Mouse (Mus musculus) hindbrain, embryonic 13.5 days (tissue): ENCODE results near the gene Olig1. TPM values are rescaled to one million over a fixed set of nuclear protein-coding genes. Genes with fewer than 3 reads are reported as not detected.
"Not testable (repeated sequence)": the region's sequence is repeated elsewhere in the genome, so short reads cannot be mapped to it uniquely, and the experiment has no call there.

Source experiments
- ATAC-seq: fragments of 200-750 bp; cut with Nextera tagmentation; 2 replicates; pipeline ENCODE4 v1.8.0; 2017; ENCODE audit warnings: moderate TSS enrichment; ENCODE audit not compliant: low FRiP score
- H3K27ac ChIP-seq: fragments of 300-500 bp; sonication (generic); 2 replicates; pipeline ENCODE4 v1.5.1; 2015; ENCODE audit warnings: inconsistent platforms, mild to moderate bottlenecking, moderate library complexity
- H3K27me3 ChIP-seq: fragments of 300-500 bp; sonication (generic); 2 replicates; pipeline ENCODE4 v1.6.1; 2015; ENCODE audit warnings: mild to moderate bottlenecking, inconsistent platforms
- H3K36me3 ChIP-seq: fragments of 300-500 bp; sonication (generic); 2 replicates; pipeline ENCODE4 v1.6.1; 2015; ENCODE audit warnings: mild to moderate bottlenecking, inconsistent platforms
- H3K4me1 ChIP-seq: fragments of 300-500 bp; sonication (generic); replicated peaks from 2 replicates; pipeline ENCODE4 v1.6.1; 2015; ENCODE audit warnings: inconsistent platforms
- H3K4me2 ChIP-seq: fragments of 300-500 bp; sonication (generic); 2 replicates; pipeline ENCODE4 v1.6.1; 2015; ENCODE audit warnings: inconsistent platforms, mild to moderate bottlenecking, moderate library complexity
- H3K4me3 ChIP-seq: fragments of 300-500 bp; sonication (generic); 2 replicates; pipeline ENCODE4 v1.5.1; 2015; ENCODE audit warnings: mild to moderate bottlenecking, inconsistent platforms
- H3K9ac ChIP-seq: fragments of 300-500 bp; sonication (generic); 2 replicates; pipeline ENCODE4 v1.6.1; 2015; ENCODE audit warnings: mild to moderate bottlenecking, inconsistent platforms
- H3K9me3 ChIP-seq: fragments of 300-500 bp; sonication (generic); 2 replicates; pipeline ENCODE4 v1.6.1; 2016; ENCODE audit warnings: inconsistent platforms
- WGBS: fragments of 180-500 bp; shearing (Covaris S2); methylation state at CpG from one replicate; pipeline ENCODE4 v1.1.7; 2015; 5-methylcytosine and 5-hydroxymethylcytosine counted together
- polyA plus RNA-seq: library from polyadenylated mRNA; unstranded; fragments of >200 nt; fragmentation: Nextera tagmentation; extraction: Ambion mirVana; gene quantifications from 2 replicates; pipeline ENCODE4 v1.2.1, GENCODE M21; 2015

Gene Olig1
- polyA plus RNA-seq, 1 experiment from 2014 or later, result 21.4 TPM

DNA sequence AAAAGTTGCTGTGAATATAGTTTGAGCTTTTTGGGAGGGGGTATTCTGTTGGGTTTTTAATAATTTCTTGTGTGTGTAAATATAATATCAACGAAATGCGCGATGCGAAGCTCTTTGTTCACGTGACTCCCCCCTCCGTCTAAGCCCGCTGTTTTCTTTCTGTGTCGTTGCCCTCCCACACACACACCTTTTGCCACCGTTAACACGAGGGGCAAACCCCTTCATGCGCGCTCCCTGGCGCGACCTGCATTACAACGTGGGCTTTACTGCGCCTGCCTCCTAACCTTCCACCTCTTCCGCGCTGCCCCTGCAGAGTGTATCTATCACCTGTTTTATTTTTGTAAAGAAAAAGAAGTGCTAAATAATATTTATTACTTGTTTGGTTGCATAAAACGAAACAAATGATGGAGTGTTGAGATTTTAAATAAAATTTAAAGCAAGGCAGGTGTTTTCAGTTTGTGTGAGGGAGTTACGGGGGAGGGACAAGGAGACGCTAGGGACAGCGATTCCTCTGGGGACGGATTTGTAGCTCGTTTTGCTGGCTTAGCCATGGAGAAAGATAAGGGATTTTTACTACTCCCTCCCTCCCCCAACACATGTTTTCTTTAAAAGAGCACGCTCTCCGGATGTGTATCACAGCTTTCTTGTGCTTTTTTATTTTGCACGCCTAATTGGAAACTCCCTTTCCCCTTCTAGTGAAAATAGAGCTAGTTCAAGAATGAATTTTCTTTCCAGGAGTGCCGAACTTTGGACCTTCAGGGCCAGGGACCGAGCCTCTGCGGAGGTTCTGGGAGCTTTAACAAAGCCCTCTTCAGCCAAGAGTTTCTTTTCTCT, 41.1 kb upstream of the Olig1 start:
- ATAC-seq, result no peak
- WGBS, result 2% methylated on average over 30 of the region's 30 CpGs
- H3K4me3 ChIP-seq, result peak overlapping the region; percentile 26; the same call in 1 of the 2 replicates

GRCm38 (mm10) chr16:91229072-91229348, 40.6 kb upstream of the Olig1 start:
- no peak overlapping the region for H3K9ac ChIP-seq
- no peak overlapping the region for H3K27ac ChIP-seq
- H3K4me2 ChIP-seq, result no peak overlapping the region
- no peaks in the 10 kb centered on the region for H3K36me3 ChIP-seq
- WGBS, result 2% methylated on average over 10 of the region's 10 CpGs
- ATAC-seq, result no peak
- no peaks in the 10 kb centered on the region for H3K9me3 ChIP-seq
- H3K4me1 ChIP-seq, result peaks cover 29% of the 10 kb centered on the region
- H3K27me3 ChIP-seq, result peaks cover 99% of the 10 kb centered on the region
- H3K4me3 ChIP-seq, result peak overlapping the region; percentile 12; the same call in 1 of the 2 replicates

More for the DNA sequence above, 41.1 kb upstream of the Olig1 start:
- Histone ChIP-seq H3K4me1 (peaks cover 29% of the 10 kb centered on the region), H3K4me2 (no peak overlapping the region), H3K27ac (no peak overlapping the region), H3K27me3 (peaks cover 99% of the 10 kb centered on the region), H3K9me3 (no peaks in the 10 kb centered on the region), H3K9ac (no peak overlapping the region), H3K36me3 (no peaks in the 10 kb centered on the region)

DNA sequence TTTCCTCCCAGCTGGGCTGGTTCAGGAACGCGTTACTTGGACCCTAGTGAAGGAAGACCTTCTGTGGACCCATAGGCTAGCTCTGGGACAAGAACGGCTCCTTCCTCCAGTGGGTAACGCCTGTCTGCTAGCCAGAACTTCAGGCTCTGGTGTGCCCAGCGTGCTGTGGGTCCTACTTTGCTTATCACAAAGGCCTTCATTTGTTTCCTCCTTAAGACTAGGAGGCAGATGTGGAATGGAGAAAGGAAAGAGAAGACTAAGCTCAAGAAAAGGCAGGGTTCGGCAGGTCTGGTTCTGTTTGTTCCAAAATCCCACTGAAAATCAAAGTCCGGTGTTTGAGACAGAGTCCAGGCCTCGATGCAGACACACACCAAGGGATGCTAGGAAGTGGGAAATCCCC, 39.9 kb upstream of the Olig1 start:
- Histone ChIP-seq H3K36me3 (no peaks in the 10 kb centered on the region), H3K9me3 (no peaks in the 10 kb centered on the region), H3K4me3 (no peak overlapping the region), H3K4me2 (no peak overlapping the region), H3K4me1 (peaks cover 29% of the 10 kb centered on the region), H3K27me3 (peaks cover 99% of the 10 kb centered on the region), H3K27ac (no peak overlapping the region), H3K9ac (no peak overlapping the region)
- WGBS, result 10% methylated on average over 8 of the region's 8 CpGs
- ATAC-seq, result no peak

- Histone ChIP-seq H3K9me3 (no peaks in the 10 kb centered on the region), H3K9ac (no peak overlapping the region), H3K4me3 (no peak overlapping the region), H3K27ac (no peak overlapping the region), H3K4me1 (peaks cover 10% of the 10 kb centered on the region), H3K27me3 (peaks cover 99% of the 10 kb centered on the region), H3K4me2 (peak overlapping the region; percentile 6; the same call in 1 of the 2 replicates), H3K36me3 (no peaks in the 10 kb centered on the region)
- 3% methylated on average over 26 of the region's 26 CpGs for WGBS
- peak; percentile 49; the same call in 1 of the 2 replicates for ATAC-seq
Observed at GRCm38 (mm10) chr16:91231781-91232469, 37.6 kb upstream of the Olig1 start.

- 3% methylated on average over 25 of the region's 25 CpGs for WGBS
- no peak for ATAC-seq
- H3K9ac ChIP-seq, result no peak overlapping the region
- no peak overlapping the region for H3K4me3 ChIP-seq
- H3K36me3 ChIP-seq, result no peaks in the 10 kb centered on the region
- no peak overlapping the region for H3K27ac ChIP-seq
- no peaks in the 10 kb centered on the region for H3K9me3 ChIP-seq
- peaks cover 99% of the 10 kb centered on the region for H3K27me3 ChIP-seq
- H3K4me1 ChIP-seq, result peaks cover 6% of the 10 kb centered on the region
- peak overlapping the region; percentile 6; the same call in 1 of the 2 replicates for H3K4me2 ChIP-seq
Observed at GRCm38 (mm10) chr16:91232470-91233240, 36.9 kb upstream of the Olig1 start.

- Histone ChIP-seq H3K4me3 (no peak overlapping the region), H3K4me2 (no peak overlapping the region), H3K36me3 (no peaks in the 10 kb centered on the region), H3K9me3 (no peaks in the 10 kb centered on the region), H3K27ac (no peak overlapping the region), H3K9ac (no peak overlapping the region), H3K27me3 (peaks cover 100% of the 10 kb centered on the region), H3K4me1 (peaks cover 6% of the 10 kb centered on the region)
- 9% methylated on average over 11 of the region's 11 CpGs for WGBS
- ATAC-seq, result no peak
Observed at GRCm38 (mm10) chr16:91233241-91233944, 36.2 kb upstream of the Olig1 start.

- Histone ChIP-seq H3K9ac (no peak overlapping the region), H3K4me2 (no peak overlapping the region), H3K4me1 (no peaks in the 10 kb centered on the region), H3K27me3 (peaks cover 98% of the 10 kb centered on the region), H3K4me3 (no peak overlapping the region), H3K27ac (no peak overlapping the region), H3K9me3 (no peaks in the 10 kb centered on the region), H3K36me3 (no peaks in the 10 kb centered on the region)
- 66% methylated on average over 4 of the region's 4 CpGs for WGBS
- no peak for ATAC-seq
Observed at GRCm38 (mm10) chr16:91239024-91239423, 30.5 kb upstream of the Olig1 start.

DNA sequence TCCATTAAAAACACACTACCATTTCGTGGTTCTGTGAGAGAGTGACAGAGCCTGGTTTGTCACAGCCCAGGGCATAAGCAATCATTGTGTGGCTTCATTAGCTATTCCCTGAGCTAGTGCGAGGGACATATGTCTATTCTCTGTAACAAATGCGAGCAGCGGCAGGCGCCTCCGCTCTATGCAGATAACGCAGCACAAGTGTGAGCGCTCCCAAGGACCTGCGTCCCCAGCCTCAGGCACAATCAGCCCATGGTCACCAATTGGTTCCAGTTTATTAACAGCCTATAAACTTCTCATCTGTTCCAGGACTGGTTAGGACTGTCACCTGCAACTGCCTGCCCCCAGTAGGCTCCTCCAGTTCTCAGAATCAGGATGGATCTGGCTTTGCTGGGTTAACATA, 23.3 kb upstream of the Olig1 start:
- peaks cover 5% of the 10 kb centered on the region; the same call in 1 of the 2 replicates for H3K4me1 ChIP-seq
- H3K4me2 ChIP-seq, result no peak overlapping the region
- peak; percentile 39; the same call in 1 of the 2 replicates for ATAC-seq
- H3K36me3 ChIP-seq, result no peaks in the 10 kb centered on the region
- H3K27me3 ChIP-seq, result peaks cover 67% of the 10 kb centered on the region
- H3K4me3 ChIP-seq, result no peak overlapping the region
- no peaks in the 10 kb centered on the region for H3K9me3 ChIP-seq
- 23% methylated on average over 9 of the region's 9 CpGs for WGBS
- H3K27ac ChIP-seq, result no peak overlapping the region
- H3K9ac ChIP-seq, result no peak overlapping the region

- not testable (repeated sequence) for H3K9me3 ChIP-seq, H3K4me1 ChIP-seq, ATAC-seq, H3K9ac ChIP-seq, H3K27ac ChIP-seq, H3K4me2 ChIP-seq, H3K4me3 ChIP-seq, H3K36me3 ChIP-seq
- H3K27me3 ChIP-seq, result peaks cover 51% of the 10 kb centered on the region
- 2% methylated on average over 19 of the region's 28 CpGs for WGBS
Observed at GRCm38 (mm10) chr16:91255419-91256164, 14.0 kb upstream of the Olig1 start.

- no peaks in the 10 kb centered on the region for H3K9me3 ChIP-seq
- no peak overlapping the region for H3K9ac ChIP-seq
- 70% methylated on average over 3 of the region's 3 CpGs for WGBS
- no peak overlapping the region for H3K4me3 ChIP-seq
- ATAC-seq, result no peak
- no peaks in the 10 kb centered on the region for H3K4me1 ChIP-seq
- no peak overlapping the region for H3K27ac ChIP-seq
- peaks cover 84% of the 10 kb centered on the region for H3K27me3 ChIP-seq
- H3K4me2 ChIP-seq, result no peak overlapping the region
- H3K36me3 ChIP-seq, result no peaks in the 10 kb centered on the region
Observed at GRCm38 (mm10) chr16:91258956-91259355, 10.6 kb upstream of the Olig1 start.

DNA sequence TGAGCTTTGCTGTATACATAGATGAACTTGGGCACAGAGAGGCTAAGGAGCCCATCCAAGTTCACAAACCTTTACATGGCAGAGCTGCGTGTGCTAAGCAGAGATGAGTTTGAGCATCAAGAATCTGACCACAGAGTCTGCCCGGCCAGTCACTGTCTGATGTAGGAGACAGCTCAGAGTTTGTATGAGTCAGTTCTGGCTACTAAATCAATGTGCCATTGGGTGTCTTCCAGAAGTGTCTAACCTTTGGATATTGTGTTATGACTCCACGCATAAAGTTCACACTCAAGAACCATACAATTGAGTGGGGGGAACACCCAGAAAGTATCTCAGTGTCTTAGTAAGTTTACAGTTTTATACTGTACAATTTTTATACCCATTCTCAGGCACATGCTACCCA, 8.7 kb upstream of the Olig1 start:
- H3K9ac ChIP-seq, result no peak overlapping the region
- H3K4me2 ChIP-seq, result no peak overlapping the region
- ATAC-seq, result no peak
- no peak overlapping the region for H3K27ac ChIP-seq
- H3K9me3 ChIP-seq, result no peaks in the 10 kb centered on the region
- H3K4me3 ChIP-seq, result no peak overlapping the region
- H3K4me1 ChIP-seq, result no peaks in the 10 kb centered on the region
- H3K27me3 ChIP-seq, result peaks cover 100% of the 10 kb centered on the region
- WGBS, result 92% methylated on average over 3 of the region's 3 CpGs
- H3K36me3 ChIP-seq, result no peaks in the 10 kb centered on the region
